Mouse (Mus musculus) thymus, adult 2 months (tissue): ENCODE results near the gene C1qc. TPM values are rescaled to one million over a fixed set of nuclear protein-coding genes. Genes with fewer than 3 reads are reported as not detected.

Experiments used
- DNase-seq: peaks from one replicate; pipeline ENCODE4 v3.0.0; 2021
- H3K27ac ChIP-seq: fragments of 200-500 bp; 2 replicates; pipeline ENCODE4 v1.5.1; 2012; ENCODE audit warnings: low read length, control low read depth; ENCODE audit not compliant: control insufficient read depth, insufficient read depth
- H3K27me3 ChIP-seq: fragments of 200-500 bp; 2 replicates; pipeline ENCODE4 v1.6.1; 2012; ENCODE audit warnings: mild to moderate bottlenecking, low read length, moderate library complexity, mixed read lengths; ENCODE audit not compliant: control insufficient read depth, insufficient read depth
- H3K36me3 ChIP-seq: fragments of 200-500 bp; 2 replicates; pipeline ENCODE4 v1.6.1; 2012; ENCODE audit warnings: mild to moderate bottlenecking, low read length, moderate library complexity; ENCODE audit not compliant: control insufficient read depth, insufficient read depth
- H3K4me1 ChIP-seq: fragments of 200-500 bp; replicated peaks from 2 replicates; pipeline ENCODE4 v1.6.1; 2012; ENCODE audit warnings: low read length; ENCODE audit not compliant: control insufficient read depth, insufficient read depth
- H3K4me3 ChIP-seq: fragments of 200-500 bp; 2 replicates; pipeline ENCODE4 v1.5.1; 2012; ENCODE audit warnings: mild to moderate bottlenecking, low read length, control low read depth, moderate library complexity; ENCODE audit not compliant: control insufficient read depth, insufficient read depth
- CTCF ChIP-seq: fragments of 200-500 bp; IDR thresholded peaks from 2 replicates; pipeline ENCODE4 v1.5.1; 2012; ENCODE audit warnings: mild to moderate bottlenecking, control low read depth, low read length, moderate library complexity, borderline replicate concordance; ENCODE audit not compliant: control insufficient read depth, poor library complexity, insufficient read depth; ENCODE audit errors: extremely low read depth
- POLR2A ChIP-seq: fragments of 200-500 bp; IDR thresholded peaks from 2 replicates; pipeline ENCODE4 v1.6.1; 2012; ENCODE audit warnings: mild to moderate bottlenecking, low read length, control low read depth, moderate library complexity; ENCODE audit not compliant: control insufficient read depth, poor library complexity, insufficient read depth; ENCODE audit errors: extremely low read depth
- WGBS: fragments of 180-500 bp; shearing (Covaris S2); methylation state at CpG from one replicate; pipeline ENCODE4 v1.1.7; 2018; 5-methylcytosine and 5-hydroxymethylcytosine counted together
- polyA plus RNA-seq: library from polyadenylated mRNA; depleted of rRNA; stranded (reverse); fragments of >200 nt; gene quantifications from 2 replicates; pipeline ENCODE4 v1.2.3, GENCODE M21; 2012

C1qc gene
- polyA plus RNA-seq, 1 experiment = 468 TPM

- H3K27me3 ChIP-seq = no peaks in the 10 kb centered on the region
- WGBS = 38% methylated on average over 15 of the region's 15 CpGs
Measured at GRCm38 (mm10) chr4:136925804-136926203, 32.9 kb upstream of the C1qc start.

GRCm38 (mm10) chr4:136924529-136924928 lies 31.7 kb upstream of the C1qc start:
- Histone ChIP-seq H3K27me3 (no peaks in the 10 kb centered on the region), H3K27ac (no peak overlapping the region), H3K36me3 (no peaks in the 10 kb centered on the region), H3K4me3 (no peak overlapping the region), H3K4me1 (no peaks in the 10 kb centered on the region)
- no peak for TF ChIP-seq CTCF
- TF ChIP-seq POLR2A = no peak
- 7% methylated on average over 6 of the region's 6 CpGs for WGBS
- peak; percentile 47 for DNase-seq

More at GRCm38 (mm10) chr4:136925804-136926203, 32.9 kb upstream of the C1qc start:
- H3K27ac ChIP-seq = no peak overlapping the region
- no peaks in the 10 kb centered on the region for H3K4me1 ChIP-seq
- no peak for TF ChIP-seq POLR2A
- no peak for TF ChIP-seq CTCF
- H3K4me3 ChIP-seq = no peak overlapping the region
- DNase-seq = no peak
- no peaks in the 10 kb centered on the region for H3K36me3 ChIP-seq

GRCm38 (mm10) chr4:136919526-136919925 lies 26.7 kb upstream of the C1qc start:
- WGBS = 76% methylated on average over 3 of the region's 3 CpGs

DNA sequence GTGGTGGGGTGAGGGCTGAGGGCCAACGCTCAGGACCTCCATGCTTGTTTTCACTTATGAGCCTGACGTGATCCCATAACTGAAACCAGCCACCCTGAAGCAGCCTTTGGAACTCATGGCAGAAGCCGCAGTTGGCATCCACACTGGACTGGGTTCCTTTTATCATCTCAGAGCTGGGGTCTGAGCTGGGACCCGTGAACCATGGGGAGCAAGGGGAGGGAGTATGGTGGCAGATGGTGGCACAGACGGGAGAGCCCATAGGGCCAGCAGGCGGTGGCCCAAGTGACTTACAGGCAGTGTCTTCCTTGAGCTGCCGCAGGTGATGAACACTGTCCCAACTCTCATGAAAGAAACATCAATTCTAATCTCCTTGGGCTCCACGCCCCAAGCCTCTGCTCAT lies 26.0 kb upstream of the C1qc start:
- DNase-seq = no peak
- Histone ChIP-seq H3K4me1 (no peaks in the 10 kb centered on the region), H3K27me3 (no peaks in the 10 kb centered on the region), H3K27ac (no peak overlapping the region), H3K36me3 (no peaks in the 10 kb centered on the region), H3K4me3 (no peak overlapping the region)
- TF ChIP-seq CTCF (no peak), POLR2A (no peak)
- 89% methylated on average over 8 of the region's 8 CpGs for WGBS

More at GRCm38 (mm10) chr4:136919526-136919925, 26.7 kb upstream of the C1qc start:
- Histone ChIP-seq H3K4me1 (no peaks in the 10 kb centered on the region), H3K36me3 (no peaks in the 10 kb centered on the region), H3K27ac (no peak overlapping the region), H3K27me3 (no peaks in the 10 kb centered on the region), H3K4me3 (no peak overlapping the region)
- TF ChIP-seq CTCF (no peak), POLR2A (no peak)
- DNase-seq = no peak

DNA sequence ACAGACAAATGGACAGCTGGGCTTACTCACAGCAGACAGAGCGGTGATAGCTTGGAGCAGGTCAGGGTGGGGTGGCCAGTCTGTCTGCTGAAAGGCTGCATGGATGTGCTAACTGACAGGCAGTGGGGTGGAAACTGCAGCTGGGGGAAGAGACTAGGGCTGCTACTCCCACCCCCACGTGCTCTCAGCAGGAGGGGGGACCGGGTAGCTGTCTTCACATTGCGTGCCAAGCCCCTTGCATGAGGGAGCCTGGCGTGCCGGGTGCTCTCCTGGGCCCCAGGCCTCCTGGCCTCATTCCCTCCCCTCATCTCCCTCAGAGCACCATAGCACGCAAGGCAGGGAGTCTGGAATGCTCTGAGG lies 24.3 kb upstream of the C1qc start:
- Histone ChIP-seq H3K4me3 (no peak overlapping the region), H3K27me3 (no peaks in the 10 kb centered on the region), H3K27ac (no peak overlapping the region), H3K36me3 (no peaks in the 10 kb centered on the region), H3K4me1 (no peaks in the 10 kb centered on the region)
- TF ChIP-seq POLR2A (no peak), CTCF (no peak)
- 53% methylated on average over 7 of the region's 7 CpGs for WGBS
- DNase-seq = no peak

- Histone ChIP-seq H3K4me3 (no peak overlapping the region), H3K27ac (no peak overlapping the region), H3K27me3 (no peaks in the 10 kb centered on the region; the same call in 1 of the 2 replicates), H3K36me3 (no peaks in the 10 kb centered on the region), H3K4me1 (no peaks in the 10 kb centered on the region)
- WGBS = 83% methylated on average over 20 of the region's 20 CpGs
- DNase-seq = no peak
- no peak for TF ChIP-seq POLR2A
- no peak for TF ChIP-seq CTCF
Measured at GRCm38 (mm10) chr4:136916359-136917164, 23.7 kb upstream of the C1qc start.
